Mouse (Mus musculus): ENCODE measurements around the gene Gm20388. TPM values are rescaled to one million over a fixed set of nuclear protein-coding genes. Genes with fewer than 3 reads are reported as not detected.
"Not testable (repeated sequence)": the region's sequence is repeated elsewhere in the genome, so short reads cannot be mapped to it uniquely, and the experiment has no call there.

Gene Gm20388
- polyA plus RNA-seq, 1 experiment, result 18.7 TPM

DNA sequence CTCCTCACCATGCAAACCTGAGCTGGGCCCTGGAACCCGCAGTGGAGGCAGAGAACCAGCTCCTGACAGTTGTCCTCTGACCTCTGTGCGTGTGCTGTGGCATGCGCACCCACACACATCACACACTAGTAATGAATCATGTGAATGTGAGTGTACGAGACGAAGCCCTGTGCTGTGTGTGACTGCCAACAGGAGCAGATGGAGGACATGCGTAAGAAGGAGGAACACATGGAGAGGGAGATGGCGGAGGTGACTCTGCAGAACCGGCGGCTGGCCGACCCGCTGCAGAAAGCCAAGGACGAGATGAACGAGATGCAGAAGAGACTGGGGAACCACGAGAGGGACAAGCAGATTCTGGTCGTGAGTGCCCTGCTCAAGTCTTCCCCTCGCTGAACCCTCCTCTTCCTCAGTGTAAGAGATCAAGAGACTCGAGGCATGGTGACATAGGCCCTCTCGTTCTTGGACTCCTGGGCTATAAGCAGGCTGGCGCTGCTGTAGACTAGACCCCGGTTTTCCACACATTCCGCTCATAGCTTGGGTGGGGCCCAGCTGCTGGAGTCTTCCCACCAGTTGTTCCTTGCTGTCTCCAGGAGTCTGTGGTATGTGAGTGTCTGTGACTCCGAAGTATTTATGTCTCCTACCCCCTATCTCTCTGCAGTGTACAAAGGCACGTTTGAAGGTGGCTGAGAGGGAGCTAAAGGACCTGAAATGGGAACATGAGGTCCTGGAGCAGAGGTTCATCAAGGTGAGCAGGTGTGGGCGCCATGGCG lies 3617.3 kb downstream of the Gm20388 start:
- Histone ChIP-seq H3K27ac (ENCODE audit: insufficient read depth, low read length) (no peak overlapping the region), H3K27me3 (ENCODE audit: control insufficient read depth, insufficient read depth, low read length) (no peaks in the 10 kb centered on the region), H3K4me1 (ENCODE audit: control insufficient read depth, insufficient read depth, low read length) (peaks cover 7% of the 10 kb centered on the region), H3K4me3 (replicated peaks; ENCODE audit: insufficient read depth, low read depth, low read length) (no peak overlapping the region)
- no peak for DNase-seq
- 54% methylated on average over 25 of the region's 25 CpGs for WGBS
- no peak for TF ChIP-seq CTCF (IDR thresholded peaks at IDR 0.05; ENCODE audit: borderline replicate concordance, insufficient read depth, low read depth, low read length)
- TF ChIP-seq POLR2A (IDR thresholded peaks at IDR 0.05; ENCODE audit: borderline replicate concordance, insufficient read depth, low read length), result no peak

DNA sequence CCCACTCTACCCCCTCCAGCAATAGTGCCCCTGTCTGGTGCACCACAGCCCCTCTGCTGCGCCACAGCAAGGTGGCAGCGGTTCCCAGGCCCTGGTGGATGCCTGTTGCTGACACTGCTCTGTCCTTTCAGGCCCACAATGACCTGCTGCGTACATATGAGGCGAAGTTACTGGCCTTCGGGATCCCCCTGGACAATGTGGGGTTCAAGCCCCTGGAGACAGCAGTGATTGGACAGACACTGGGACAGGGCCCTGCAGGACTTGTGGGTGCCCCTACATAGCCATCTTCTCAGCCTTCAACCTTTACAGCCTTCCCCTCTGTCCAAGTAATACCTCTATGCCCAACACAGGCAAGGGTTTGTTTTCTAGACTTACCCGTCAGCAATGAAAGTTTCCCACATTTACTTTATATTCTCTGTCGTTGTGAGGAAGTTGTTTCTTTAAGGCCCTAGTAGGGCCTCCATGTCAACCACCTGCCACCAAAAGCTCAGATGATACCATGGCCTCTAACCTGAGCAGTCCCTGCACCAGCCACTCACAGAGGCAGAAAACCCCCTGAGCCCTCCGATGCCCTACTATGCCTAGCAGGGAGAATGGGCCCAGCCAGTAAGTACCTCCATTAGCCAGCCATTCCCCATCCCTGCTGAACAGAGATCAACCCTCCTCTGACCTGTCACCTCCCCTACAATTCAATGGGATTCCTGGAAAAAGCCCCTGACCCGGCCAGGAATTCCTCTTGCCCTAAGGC lies 3625.8 kb downstream of the Gm20388 start:
- TF ChIP-seq POLR2A (IDR thresholded peaks at IDR 0.05; ENCODE audit: borderline replicate concordance, insufficient read depth, low read length) (no peak), CTCF (IDR thresholded peaks at IDR 0.05; ENCODE audit: borderline replicate concordance, insufficient read depth, low read depth, low read length) (no peak)
- Histone ChIP-seq H3K27ac (ENCODE audit: insufficient read depth, low read length) (no peak overlapping the region), H3K4me3 (replicated peaks; ENCODE audit: insufficient read depth, low read depth, low read length) (no peak overlapping the region), H3K4me1 (ENCODE audit: control insufficient read depth, insufficient read depth, low read length) (no peaks in the 10 kb centered on the region), H3K27me3 (ENCODE audit: control insufficient read depth, insufficient read depth, low read length) (no peaks in the 10 kb centered on the region)
- DNase-seq, result no peak
- 91% methylated on average over 9 of the region's 9 CpGs for WGBS

DNA sequence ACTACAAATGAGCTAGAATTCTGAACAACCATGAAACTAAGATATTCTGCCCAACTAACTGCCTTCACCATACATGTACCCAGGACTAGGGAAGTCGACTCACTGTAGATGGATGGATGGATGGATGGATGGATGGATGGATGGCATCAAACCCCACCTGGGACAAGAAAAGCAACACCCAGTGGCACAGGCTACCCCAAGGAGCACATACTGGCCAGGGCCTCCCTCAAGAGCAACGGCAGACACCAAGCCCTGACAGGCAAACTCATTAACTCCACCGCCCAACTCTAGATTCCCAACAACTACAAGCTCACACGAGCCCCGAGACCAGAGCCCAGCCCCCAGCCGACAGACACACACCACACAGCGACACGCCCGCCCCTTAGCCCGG lies 3626.3 kb downstream of the Gm20388 start:
- TF ChIP-seq CTCF (IDR thresholded peaks at IDR 0.05; ENCODE audit: borderline replicate concordance, insufficient read depth, low read depth, low read length), result no peak
- TF ChIP-seq POLR2A (IDR thresholded peaks at IDR 0.05; ENCODE audit: borderline replicate concordance, insufficient read depth, low read length), result no peak
- no peak overlapping the region for H3K4me3 ChIP-seq (replicated peaks; ENCODE audit: insufficient read depth, low read depth, low read length)
- no peaks in the 10 kb centered on the region for H3K27me3 ChIP-seq (ENCODE audit: control insufficient read depth, insufficient read depth, low read length)
- no peak overlapping the region for H3K27ac ChIP-seq (ENCODE audit: insufficient read depth, low read length)
- DNase-seq, result no peak
- 38% methylated on average over 6 of the region's 10 CpGs for WGBS
- no peaks in the 10 kb centered on the region for H3K4me1 ChIP-seq (ENCODE audit: control insufficient read depth, insufficient read depth, low read length)

- H3K4me1 ChIP-seq (ENCODE audit: control insufficient read depth, insufficient read depth, low read length); H3K27ac ChIP-seq (ENCODE audit: insufficient read depth, low read length); H3K27me3 ChIP-seq (ENCODE audit: control insufficient read depth, insufficient read depth, low read length); H3K4me3 ChIP-seq (replicated peaks; ENCODE audit: insufficient read depth, low read depth, low read length): not testable (repeated sequence)
- WGBS, result 55% methylated on average over 7 of the region's 14 CpGs
- peak; percentile 40 to 43 for DNase-seq
Observed at GRCm38 (mm10) chr8:123537641-123538040, 3627.0 kb downstream of the Gm20388 start.

DNA sequence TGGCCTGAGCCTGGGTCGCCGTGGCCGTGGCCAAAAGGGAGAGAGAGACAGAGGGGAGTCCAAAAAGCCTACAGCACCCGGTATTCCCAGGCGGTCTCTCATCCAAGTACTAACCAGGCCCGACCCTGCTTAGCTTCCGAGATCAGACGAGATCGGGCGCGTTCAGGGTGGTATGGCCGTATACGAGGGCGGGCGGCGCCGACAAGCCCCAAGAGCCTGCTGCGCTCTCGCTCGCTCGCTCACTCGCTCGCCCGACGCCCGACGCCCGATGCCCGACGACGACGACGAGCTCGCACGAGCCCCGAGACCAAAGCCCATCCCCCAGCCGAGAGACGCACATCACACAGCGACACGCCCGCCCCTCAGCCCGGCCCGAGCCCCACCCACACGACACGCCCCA lies 3653.6 kb downstream of the Gm20388 start:
- DNase-seq; H3K4me1 ChIP-seq (ENCODE audit: control insufficient read depth, insufficient read depth, low read length); H3K27me3 ChIP-seq (ENCODE audit: control insufficient read depth, insufficient read depth, low read length); H3K4me3 ChIP-seq (replicated peaks; ENCODE audit: insufficient read depth, low read depth, low read length); H3K27ac ChIP-seq (ENCODE audit: insufficient read depth, low read length): not testable (repeated sequence)
- WGBS, result 0% methylated on average over 5 of the region's 45 CpGs

DNA sequence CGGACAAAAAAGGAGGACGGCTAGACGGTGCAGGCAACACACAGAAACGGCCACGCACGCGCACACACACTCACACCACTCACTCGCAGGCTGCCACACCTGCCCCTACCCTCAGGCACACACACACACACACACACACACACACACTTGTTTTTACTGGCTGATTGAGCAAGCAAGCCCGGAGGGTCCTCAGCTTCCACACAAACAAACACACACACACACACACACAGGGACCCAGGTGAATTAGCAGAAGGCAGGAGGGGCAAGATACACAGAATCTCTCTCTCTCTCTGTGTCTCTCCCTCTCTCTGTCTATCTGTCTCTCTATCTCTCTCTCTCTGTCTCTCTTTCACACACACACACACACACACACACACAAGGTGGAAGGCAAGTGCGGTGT lies 3664.7 kb downstream of the Gm20388 start:
- not testable (repeated sequence) for H3K4me1 ChIP-seq (ENCODE audit: control insufficient read depth, insufficient read depth, low read length); H3K4me3 ChIP-seq (replicated peaks; ENCODE audit: insufficient read depth, low read depth, low read length); H3K27me3 ChIP-seq (ENCODE audit: control insufficient read depth, insufficient read depth, low read length); H3K27ac ChIP-seq (ENCODE audit: insufficient read depth, low read length)
- peak in 1 of 2 experiments; percentile 11 for DNase-seq
- 69% methylated on average over 5 of the region's 10 CpGs for WGBS

DNA sequence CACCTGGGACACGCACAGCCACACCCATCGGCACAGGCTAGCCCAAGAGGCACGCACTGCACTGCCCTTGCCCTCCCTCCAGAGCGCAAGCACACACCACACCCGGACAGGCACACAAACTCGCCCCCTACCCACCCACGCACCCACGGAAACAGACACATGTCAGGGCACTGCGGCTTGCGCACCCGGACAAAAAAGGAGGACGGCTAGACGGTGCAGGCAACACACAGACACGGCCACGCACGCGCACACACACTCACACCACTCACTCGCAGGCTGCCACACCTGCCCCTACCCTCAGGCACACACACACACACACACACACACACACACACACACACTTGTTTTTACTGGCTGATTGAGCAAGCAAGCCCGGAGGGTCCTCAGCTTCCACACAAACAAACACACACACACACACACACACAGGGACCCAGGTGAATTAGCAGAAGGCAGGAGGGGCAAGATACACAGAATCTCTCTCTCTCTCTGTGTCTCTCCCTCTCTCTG lies 3690.1 kb downstream of the Gm20388 start:
- 67% methylated on average over 17 of the region's 19 CpGs for WGBS
- H3K27me3 ChIP-seq (ENCODE audit: control insufficient read depth, insufficient read depth, low read length); H3K27ac ChIP-seq (ENCODE audit: insufficient read depth, low read length); H3K4me1 ChIP-seq (ENCODE audit: control insufficient read depth, insufficient read depth, low read length); H3K4me3 ChIP-seq (replicated peaks; ENCODE audit: insufficient read depth, low read depth, low read length): not testable (repeated sequence)
- DNase-seq, result peak in 1 of 2 experiments; percentile 10

- H3K27ac ChIP-seq (ENCODE audit: insufficient read depth, low read length); H3K4me3 ChIP-seq (replicated peaks; ENCODE audit: insufficient read depth, low read depth, low read length); DNase-seq; H3K4me1 ChIP-seq (ENCODE audit: control insufficient read depth, insufficient read depth, low read length); H3K27me3 ChIP-seq (ENCODE audit: control insufficient read depth, insufficient read depth, low read length): not testable (repeated sequence)
- WGBS, result no CpG with 5 or more reads among the region's 40 CpGs
Observed at GRCm38 (mm10) chr8:123601457-123601856, 3690.8 kb downstream of the Gm20388 start.

DNA sequence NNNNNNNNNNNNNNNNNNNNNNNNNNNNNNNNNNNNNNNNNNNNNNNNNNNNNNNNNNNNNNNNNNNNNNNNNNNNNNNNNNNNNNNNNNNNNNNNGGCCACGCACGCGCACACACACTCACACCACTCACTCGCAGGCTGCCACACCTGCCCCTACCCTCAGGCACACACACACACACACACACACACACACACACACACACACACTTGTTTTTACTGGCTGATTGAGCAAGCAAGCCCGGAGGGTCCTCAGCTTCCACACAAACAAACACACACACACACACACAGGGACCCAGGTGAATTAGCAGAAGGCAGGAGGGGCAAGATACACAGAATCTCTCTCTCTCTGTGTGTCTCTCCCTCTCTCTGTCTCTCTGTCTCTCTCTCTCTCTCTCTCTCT lies 3702.0 kb downstream of the Gm20388 start:
- not testable (repeated sequence) for H3K4me3 ChIP-seq (replicated peaks; ENCODE audit: insufficient read depth, low read depth, low read length); H3K4me1 ChIP-seq (ENCODE audit: control insufficient read depth, insufficient read depth, low read length); H3K27ac ChIP-seq (ENCODE audit: insufficient read depth, low read length); DNase-seq; H3K27me3 ChIP-seq (ENCODE audit: control insufficient read depth, insufficient read depth, low read length)
- 50% methylated on average over 2 of the region's 5 CpGs for WGBS

- not testable (repeated sequence) for H3K4me1 ChIP-seq (ENCODE audit: control insufficient read depth, insufficient read depth, low read length); DNase-seq; H3K27me3 ChIP-seq (ENCODE audit: control insufficient read depth, insufficient read depth, low read length); H3K4me3 ChIP-seq (replicated peaks; ENCODE audit: insufficient read depth, low read depth, low read length); H3K27ac ChIP-seq (ENCODE audit: insufficient read depth, low read length)
- no CpG with 5 or more reads among the region's 39 CpGs for WGBS
Observed at GRCm38 (mm10) chr8:123623523-123623922, 3712.9 kb downstream of the Gm20388 start.
